Mouse (Mus musculus): ENCODE measurements around the gene Dhx9. TPM values are rescaled to one million over a fixed set of nuclear protein-coding genes. Genes with fewer than 3 reads are reported as not detected.

The Dhx9 gene
- polyA plus RNA-seq (2014; fragmentation: Illumina TruSeq; extraction: RNeasy Lipid Tissue Mini Kit (QIAGEN cat#74804); ENCODE audit: low read depth, low replicate concordance) = 65.6 TPM

DNA sequence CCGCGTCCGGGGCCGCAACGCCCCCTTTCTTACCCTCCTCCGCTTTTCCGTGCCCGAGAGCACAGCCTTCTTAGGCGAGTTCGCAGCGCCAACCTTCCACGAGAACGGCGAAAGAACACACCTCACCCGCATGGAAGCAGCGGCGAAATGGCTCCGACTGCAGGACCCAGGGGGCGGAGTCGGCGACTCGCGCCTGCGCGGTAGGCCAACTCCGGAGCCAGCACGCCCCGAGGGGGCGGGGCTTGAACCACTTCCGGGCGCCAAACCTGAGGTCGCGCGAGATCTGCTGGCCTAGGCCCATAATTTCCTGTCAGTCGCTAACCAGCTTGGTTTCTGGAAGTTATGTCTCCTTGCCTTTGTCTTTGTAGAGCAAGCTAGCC, at the start of gene Dhx9:
TSS of gene Dhx9 (minus strand) at position 161 of the 380 bp plus-strand sequence.

DNA sequence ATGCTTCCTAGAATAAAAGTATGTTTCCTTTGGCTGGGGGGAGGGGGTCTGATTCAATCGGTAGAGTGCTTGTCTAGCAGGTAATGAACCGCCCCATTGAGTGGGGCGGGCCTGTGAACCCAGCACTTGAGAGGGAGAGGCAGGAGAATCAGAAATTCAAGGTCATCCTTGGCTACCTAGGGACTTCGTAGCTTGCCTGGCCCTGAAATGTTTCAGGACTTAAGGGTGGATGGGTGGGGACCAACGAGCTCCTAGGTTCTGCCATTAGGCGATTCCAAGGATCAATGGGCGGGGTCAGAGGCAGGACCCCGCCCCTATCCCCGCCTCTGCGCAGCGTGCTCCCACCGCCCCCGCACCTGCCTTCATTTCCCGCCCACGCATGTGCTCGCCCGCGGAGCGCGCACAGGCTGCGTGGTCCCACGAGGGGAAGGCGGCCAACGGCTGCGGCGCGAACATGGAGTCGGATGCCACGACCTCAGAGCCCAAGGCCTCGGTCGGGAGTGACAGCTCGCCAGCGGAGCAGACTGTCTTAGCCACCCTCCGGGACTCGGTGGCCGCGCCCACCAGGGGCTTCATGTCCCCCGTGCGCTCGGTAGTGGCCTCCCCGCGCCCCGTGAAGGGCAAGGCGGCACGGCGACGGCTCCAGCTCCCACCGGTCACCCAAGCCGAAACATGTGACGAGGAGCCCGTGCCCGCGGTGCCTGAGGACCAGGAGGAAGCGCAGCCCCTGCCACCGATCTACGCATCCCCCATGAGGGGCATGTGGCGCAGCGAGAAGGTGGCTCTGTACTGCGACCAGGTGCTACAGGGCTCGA, 62.5 kb downstream of the Dhx9 start, which contains the start of gene Shcbp1l:
TSS of gene Shcbp1l (plus strand) at position 393 of the 815 bp plus-strand sequence.

Other genes starting within 250 kb of the Dhx9 start
- 84.0 TPM for gene Lamc1, start 154.9 kb downstream of the Dhx9 start, polyA plus RNA-seq (2014; fragmentation: Illumina TruSeq; extraction: RNeasy Lipid Tissue Mini Kit (QIAGEN cat#74804); ENCODE audit: low read depth, low replicate concordance)
- gene Shcbp1l, start 62.5 kb downstream of the Dhx9 start, polyA plus RNA-seq (2014; fragmentation: Illumina TruSeq; extraction: RNeasy Lipid Tissue Mini Kit (QIAGEN cat#74804); ENCODE audit: low read depth, low replicate concordance) = 4.0 TPM
- gene Npl, start 62.4 kb upstream of the Dhx9 start, polyA plus RNA-seq (2014; fragmentation: Illumina TruSeq; extraction: RNeasy Lipid Tissue Mini Kit (QIAGEN cat#74804); ENCODE audit: low read depth, low replicate concordance) = 24.4 TPM
- gene Rgs8, start 165.4 kb upstream of the Dhx9 start, polyA plus RNA-seq (2014; fragmentation: Illumina TruSeq; extraction: RNeasy Lipid Tissue Mini Kit (QIAGEN cat#74804); ENCODE audit: low read depth, low replicate concordance) = not detected

Data from adipose tissue, adult 10 weeks (tissue).